16 mouse cellular contexts compared by ENCODE assay signal in genomic region chr2:129587825-129588251, GRCm38 (mm10). TPM values are rescaled to one million over a fixed set of nuclear protein-coding genes. Genes with fewer than 3 reads are reported as not detected.
DNase-seq lines count a peak whose midpoint lies in the region; ATAC-seq and TF ChIP-seq lines count a peak whose summit lies in the region.
"Had no signal": no experiment of that assay in that cellular context is flagged by ENCODE, and none has a peak within 500 bp of the region (broad histone marks: within the 10 kb centered on the region; RNA-seq: fewer than 3 reads in every experiment).

No protein-coding gene starts in this region.

- no peaks in the 10 kb centered on the region for H3K9me3 ChIP-seq in forebrain, postnatal 0 days (ENCODE audit: low read length)

- no peak overlapping the region for H3K27ac ChIP-seq in forebrain, postnatal 0 days (ENCODE audit: low read depth, low read length)
- H3K27ac ChIP-seq: heart, adult 2 months; liver, embryonic 14.5 days had no signal

- ATAC-seq in forebrain, postnatal 0 days, result peak; percentile 55
- ATAC-seq in megakaryocyte progenitor cell, adult 5-6 weeks (replicated peaks; ENCODE audit: poor library complexity), result no peak

- H3K4me2 ChIP-seq in forebrain, postnatal 0 days (ENCODE audit: low read depth), result no peak overlapping the region

- H3K36me3 ChIP-seq in forebrain, postnatal 0 days (ENCODE audit: insufficient read depth), result no peaks in the 10 kb centered on the region
- H3K36me3 ChIP-seq: G1E had no signal

- 13% methylated on average over 7 of the region's 7 CpGs for WGBS in forebrain, postnatal 0 days

- H3K4me3 ChIP-seq in forebrain, postnatal 0 days (ENCODE audit: low read depth, low read length), result no peak overlapping the region
- H3K4me3 ChIP-seq: heart, adult 2 months had no signal

- H3K4me1 ChIP-seq in forebrain, postnatal 0 days (ENCODE audit: insufficient read depth), result peaks cover 6% of the 10 kb centered on the region; the same call in 1 of the 2 replicates

- TF ChIP-seq CTCF in forebrain, postnatal 0 days (IDR thresholded peaks at IDR 0.05; ENCODE audit: low read depth), result no peak

- H3K9ac ChIP-seq in forebrain, postnatal 0 days, result no peak overlapping the region
- H3K9ac ChIP-seq: liver, embryonic 14.5 days had no signal

- no peaks in the 10 kb centered on the region for H3K27me3 ChIP-seq in forebrain, postnatal 0 days (ENCODE audit: insufficient read depth, low read length)

- peak; percentile 20 for DNase-seq in kidney, adult 9 months
- no peak for DNase-seq in kidney, adult 11 months
- DNase-seq in ES-CJ7 (ENCODE audit: low read depth, low spot score) (peak; percentile 97), R1 (ENCODE audit: low read depth, low spot score) (peak; percentile 95)
- no peak for DNase-seq in forebrain, postnatal 0 days
- DNase-seq in layer of hippocampus, adult 9-11 months, result no peak
- no peak for DNase-seq in ovary, adult 18-20 months (ENCODE audit: low spot score)
- DNase-seq: adrenal gland, adult 2 months; cerebellum, adult 11 months; heart, adult 2 months; layer of hippocampus, postnatal 36 days; thymus, postnatal 25 days had no signal

RNA-seq across cellular contexts. Expression of gene Sirpa, which starts 4.8 kb away (rescaled TPM):
- total RNA-seq in forebrain, postnatal 0 days (2014; rRNA removed), result 94.1 and 118 TPM in 2 replicates
- 41.4 and 61.8 TPM in 2 replicates for polyA plus RNA-seq in forebrain, postnatal 0 days (2015; fragmentation: Nextera tagmentation; extraction: Ambion mirVana)
- 62.3 and 67.6 TPM in 2 replicates for total RNA-seq in megakaryocyte progenitor cell, adult 5-6 weeks (2015)
- total RNA-seq in megakaryocyte progenitor cell, adult 5-6 weeks (2017), result 67.5 and 73.8 TPM in 2 replicates
- polyA plus RNA-seq: G1E had no signal

RNA-seq across cellular contexts. Expression of gene F830045P16Rik, which starts 51.4 kb away (rescaled TPM):
- not detected in 2 replicates for total RNA-seq in forebrain, postnatal 0 days (2014; rRNA removed)
- not detected in 2 replicates for polyA plus RNA-seq in forebrain, postnatal 0 days (2015; fragmentation: Nextera tagmentation; extraction: Ambion mirVana)
- total RNA-seq in megakaryocyte progenitor cell, adult 5-6 weeks (2015), result not detected in 2 replicates
- total RNA-seq in megakaryocyte progenitor cell, adult 5-6 weeks (2017), result not detected in 2 replicates
- total RNA-seq: adrenal gland, adult 2 months; G1E; hematopoietic stem cell, adult 5-6 weeks had no signal
- polyA plus RNA-seq: adrenal gland, adult 2 months; G1E; heart, adult 2 months had no signal

Comparison
In these comparisons a context has a peak if more than half of its experiments do, and no peak if none do; other contexts are left out.
1. DNase-seq: peak in kidney, adult 9 months (single experiment), ES-CJ7 (single experiment) and R1 (single experiment); none in kidney, adult 11 months (single experiment), forebrain, postnatal 0 days (single experiment), layer of hippocampus, adult 9-11 months (single experiment) and ovary, adult 18-20 months (single experiment).